Mouse (Mus musculus) stomach, embryonic 15.5 days (tissue): ENCODE results near the gene Ptprn2. TPM values are rescaled to one million over a fixed set of nuclear protein-coding genes. Genes with fewer than 3 reads are reported as not detected.

Experiments
- ATAC-seq: fragments of 200-750 bp; cut with Nextera tagmentation; 2 replicates; pipeline ENCODE4 v1.8.0; 2017; ENCODE audit warnings: low read depth, moderate number of reproducible peaks, moderate TSS enrichment; ENCODE audit not compliant: insufficient read depth, low FRiP score
- H3K27ac ChIP-seq: fragments of 300-500 bp; sonication (generic); 2 replicates; pipeline ENCODE4 v1.5.1; 2015; ENCODE audit warnings: mild to moderate bottlenecking, inconsistent platforms
- H3K27me3 ChIP-seq: fragments of 300-500 bp; sonication (generic); replicated peaks from 2 replicates; pipeline ENCODE4 v1.6.1; 2015; ENCODE audit warnings: inconsistent platforms
- H3K36me3 ChIP-seq: fragments of 300-500 bp; sonication (generic); 2 replicates; pipeline ENCODE4 v1.6.1; 2015; ENCODE audit warnings: inconsistent platforms
- H3K4me1 ChIP-seq: fragments of 300-500 bp; sonication (generic); 2 replicates; pipeline ENCODE4 v1.6.1; 2015; ENCODE audit warnings: inconsistent platforms
- H3K4me2 ChIP-seq: fragments of 300-500 bp; sonication (generic); 2 replicates; pipeline ENCODE4 v1.6.1; 2015; ENCODE audit warnings: mild to moderate bottlenecking, inconsistent platforms
- H3K4me3 ChIP-seq: fragments of 300-500 bp; sonication (generic); replicated peaks from 2 replicates; pipeline ENCODE4 v1.5.1; 2015; ENCODE audit warnings: inconsistent platforms
- H3K9ac ChIP-seq: fragments of 300-500 bp; sonication (generic); 2 replicates; pipeline ENCODE4 v1.6.1; 2015; ENCODE audit warnings: inconsistent platforms
- H3K9me3 ChIP-seq: fragments of 300-500 bp; sonication (generic); 2 replicates; pipeline ENCODE4 v1.6.1; 2016; ENCODE audit warnings: inconsistent platforms
- WGBS: fragments of 180-500 bp; shearing (Covaris S2); methylation state at CpG from one replicate; pipeline ENCODE4 v1.1.7; 2015; 5-methylcytosine and 5-hydroxymethylcytosine counted together
- polyA plus RNA-seq: library from polyadenylated mRNA; unstranded; fragments of >200 nt; fragmentation: Nextera tagmentation; extraction: Ambion mirVana; gene quantifications from 2 replicates; pipeline ENCODE4 v1.2.1, GENCODE M21; 2015

Ptprn2 gene
- polyA plus RNA-seq, 1 experiment from 2014 or later: 3.7 TPM

- no peaks in the 10 kb centered on the region for H3K4me1 ChIP-seq
- H3K9ac ChIP-seq: no peak overlapping the region
- H3K27me3 ChIP-seq: no peaks in the 10 kb centered on the region
- WGBS: 53% methylated on average over 6 of the region's 6 CpGs
- H3K9me3 ChIP-seq: no peaks in the 10 kb centered on the region
- no peaks in the 10 kb centered on the region for H3K36me3 ChIP-seq
- ATAC-seq: no peak
- no peak overlapping the region for H3K4me3 ChIP-seq
- H3K4me2 ChIP-seq: no peak overlapping the region
- no peak overlapping the region for H3K27ac ChIP-seq
Measured at GRCm38 (mm10) chr12:116622665-116623387, 137.3 kb downstream of the Ptprn2 start.

DNA sequence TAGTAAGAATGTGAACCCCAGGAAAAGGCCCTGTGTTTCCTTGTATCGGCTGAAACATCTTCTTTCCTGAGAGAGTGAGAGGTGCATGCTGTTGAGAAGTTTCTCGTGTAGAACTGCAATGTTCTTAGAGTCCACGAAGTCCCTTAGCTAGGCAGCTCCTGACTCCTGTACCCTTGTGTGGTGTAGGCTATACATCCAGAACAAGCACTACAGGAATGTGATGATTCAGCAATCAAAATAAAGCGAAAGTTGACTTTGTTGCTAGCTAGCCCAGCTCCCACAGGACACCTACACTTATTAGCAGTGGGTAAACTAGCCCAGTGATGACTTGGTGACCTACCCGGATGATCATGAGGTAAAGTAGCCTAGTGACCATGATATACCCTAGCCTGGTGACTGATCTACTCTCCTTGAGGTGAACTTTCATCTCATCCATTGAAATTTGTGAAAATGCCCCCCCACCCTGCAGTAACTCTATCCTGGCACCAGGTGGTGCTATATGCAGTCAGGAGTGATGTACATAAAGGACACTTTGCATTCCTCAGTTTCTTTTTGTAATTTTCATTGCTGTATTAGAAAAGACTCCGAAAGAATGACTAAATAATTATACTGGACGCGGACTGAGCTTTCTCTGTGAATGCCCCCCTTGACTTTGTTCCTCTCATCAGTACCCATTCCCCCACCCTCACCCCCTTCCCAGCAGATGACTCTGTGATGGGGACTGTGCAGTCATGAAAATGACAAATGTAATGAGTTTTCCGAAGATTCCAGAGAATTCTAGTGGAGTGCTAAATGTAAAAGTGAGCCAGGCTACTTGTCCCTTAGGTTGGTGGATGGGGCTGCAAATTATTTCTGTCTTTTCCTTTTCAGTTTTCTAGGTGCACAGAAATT is 140.1 kb downstream of the Ptprn2 start:
- 46% methylated on average over 9 of the region's 9 CpGs for WGBS
- no peaks in the 10 kb centered on the region for H3K27me3 ChIP-seq
- no peak overlapping the region for H3K4me3 ChIP-seq
- H3K4me2 ChIP-seq: no peak overlapping the region
- ATAC-seq: no peak
- H3K36me3 ChIP-seq: no peaks in the 10 kb centered on the region
- no peak overlapping the region for H3K9ac ChIP-seq
- no peak overlapping the region for H3K27ac ChIP-seq
- no peaks in the 10 kb centered on the region for H3K4me1 ChIP-seq
- no peaks in the 10 kb centered on the region for H3K9me3 ChIP-seq

DNA sequence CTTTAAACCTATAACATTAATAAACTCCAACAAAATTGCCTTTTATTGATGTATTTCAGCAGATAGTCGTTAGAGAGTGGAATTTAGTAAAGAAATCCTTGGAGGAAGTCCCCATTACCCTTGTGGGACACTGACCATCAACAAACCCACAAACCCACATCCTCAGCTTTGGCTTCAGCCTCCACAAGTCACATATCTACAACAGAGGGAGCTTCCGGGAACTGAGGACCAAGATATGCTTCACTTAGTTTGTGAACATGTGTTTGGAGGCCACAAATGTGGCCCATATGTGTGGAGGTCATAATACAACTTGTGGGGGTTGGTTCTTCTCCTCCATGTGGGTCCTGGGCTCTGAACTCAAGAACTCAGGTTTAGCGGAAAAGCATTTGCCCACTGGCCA is 143.5 kb downstream of the Ptprn2 start:
- no peaks in the 10 kb centered on the region for H3K36me3 ChIP-seq
- no peaks in the 10 kb centered on the region for H3K9me3 ChIP-seq
- H3K9ac ChIP-seq: no peak overlapping the region
- H3K27me3 ChIP-seq: no peaks in the 10 kb centered on the region
- no peaks in the 10 kb centered on the region for H3K4me1 ChIP-seq
- 80% methylated on average over 3 of the region's 3 CpGs for WGBS
- no peak overlapping the region for H3K27ac ChIP-seq
- H3K4me3 ChIP-seq: no peak overlapping the region
- no peak overlapping the region for H3K4me2 ChIP-seq
- ATAC-seq: no peak

GRCm38 (mm10) chr12:116637498-116637897 is 152.0 kb downstream of the Ptprn2 start:
- no peak for ATAC-seq
- Histone ChIP-seq H3K4me2 (no peak overlapping the region), H3K9me3 (no peaks in the 10 kb centered on the region), H3K27me3 (no peaks in the 10 kb centered on the region), H3K4me1 (no peaks in the 10 kb centered on the region), H3K27ac (no peak overlapping the region), H3K4me3 (no peak overlapping the region), H3K36me3 (no peaks in the 10 kb centered on the region), H3K9ac (no peak overlapping the region)
- WGBS: 31% methylated on average over 2 of the region's 2 CpGs

- no peak overlapping the region for H3K4me3 ChIP-seq
- H3K4me2 ChIP-seq: no peak overlapping the region
- no peaks in the 10 kb centered on the region for H3K27me3 ChIP-seq
- no peaks in the 10 kb centered on the region for H3K9me3 ChIP-seq
- H3K4me1 ChIP-seq: no peaks in the 10 kb centered on the region
- ATAC-seq: no peak
- no peaks in the 10 kb centered on the region for H3K36me3 ChIP-seq
- H3K9ac ChIP-seq: no peak overlapping the region
- WGBS: 15% methylated on average over 4 of the region's 4 CpGs
- H3K27ac ChIP-seq: no peak overlapping the region
Measured at GRCm38 (mm10) chr12:116640871-116641270, 155.4 kb downstream of the Ptprn2 start.

DNA sequence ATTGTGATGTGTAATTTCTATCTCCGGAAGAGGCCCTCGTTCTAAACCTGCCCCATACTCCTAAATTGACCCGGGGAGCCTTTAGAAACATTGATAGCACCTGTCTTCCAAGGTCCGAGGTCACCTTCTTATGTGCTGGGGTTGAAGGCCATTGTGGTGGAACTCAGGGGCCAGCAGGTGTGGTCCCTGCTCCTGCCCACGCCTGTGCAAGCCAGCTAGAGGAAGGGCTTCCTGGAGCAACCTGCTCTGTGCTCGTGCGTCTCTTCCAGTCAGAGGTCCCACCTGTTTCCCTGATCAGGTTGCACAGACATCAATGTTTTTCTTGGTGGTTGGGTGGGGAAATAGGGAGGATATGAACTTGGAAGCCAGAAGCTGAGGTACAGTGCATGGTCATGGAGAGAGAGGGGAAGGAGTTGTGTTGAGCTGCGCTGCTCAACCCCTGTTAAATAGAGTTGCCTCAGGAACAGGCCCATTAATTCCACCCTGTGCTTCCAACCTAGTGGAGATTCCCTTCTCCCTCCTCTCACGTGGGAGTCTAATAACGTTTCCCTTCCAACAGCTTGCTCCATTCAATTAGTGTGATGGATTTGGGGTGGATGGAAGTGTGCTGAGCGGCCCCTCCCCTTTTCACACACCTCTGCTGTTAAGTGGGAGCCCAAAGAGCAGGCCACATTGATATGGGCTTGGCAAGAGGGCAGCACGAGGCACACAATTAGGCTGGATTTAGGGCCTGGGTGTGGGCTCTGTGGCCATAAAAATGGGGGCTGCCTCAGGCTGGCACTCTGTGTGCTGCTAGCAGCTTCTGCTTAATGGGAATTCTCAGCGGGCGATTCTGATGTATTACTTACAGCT is 156.0 kb downstream of the Ptprn2 start:
- H3K27ac ChIP-seq: no peak overlapping the region
- no peak overlapping the region for H3K4me2 ChIP-seq
- ATAC-seq: peak; percentile 56; the same call in 1 of the 2 replicates
- 29% methylated on average over 14 of the region's 14 CpGs for WGBS
- no peak overlapping the region for H3K9ac ChIP-seq
- H3K27me3 ChIP-seq: no peaks in the 10 kb centered on the region
- no peak overlapping the region for H3K4me3 ChIP-seq
- H3K36me3 ChIP-seq: no peaks in the 10 kb centered on the region
- no peaks in the 10 kb centered on the region for H3K4me1 ChIP-seq
- H3K9me3 ChIP-seq: no peaks in the 10 kb centered on the region

GRCm38 (mm10) chr12:116642191-116642549 is 156.7 kb downstream of the Ptprn2 start:
- Histone ChIP-seq H3K9me3 (no peaks in the 10 kb centered on the region), H3K4me2 (no peak overlapping the region), H3K4me3 (no peak overlapping the region), H3K9ac (no peak overlapping the region), H3K27me3 (no peaks in the 10 kb centered on the region), H3K36me3 (no peaks in the 10 kb centered on the region), H3K27ac (no peak overlapping the region), H3K4me1 (no peaks in the 10 kb centered on the region)
- 63% methylated on average over 4 of the region's 4 CpGs for WGBS
- no peak for ATAC-seq

GRCm38 (mm10) chr12:116646771-116647170 is 161.3 kb downstream of the Ptprn2 start:
- Histone ChIP-seq H3K9ac (no peak overlapping the region), H3K27ac (no peak overlapping the region), H3K4me3 (no peak overlapping the region), H3K36me3 (no peaks in the 10 kb centered on the region), H3K27me3 (no peaks in the 10 kb centered on the region), H3K9me3 (no peaks in the 10 kb centered on the region), H3K4me1 (no peaks in the 10 kb centered on the region), H3K4me2 (no peak overlapping the region)
- ATAC-seq: no peak

- H3K4me3 ChIP-seq: no peak overlapping the region
- no peak for ATAC-seq
- H3K27me3 ChIP-seq: no peaks in the 10 kb centered on the region
- 70% methylated on average over 4 of the region's 4 CpGs for WGBS
- H3K4me2 ChIP-seq: no peak overlapping the region
- no peaks in the 10 kb centered on the region for H3K9me3 ChIP-seq
- no peaks in the 10 kb centered on the region for H3K36me3 ChIP-seq
- H3K9ac ChIP-seq: no peak overlapping the region
- H3K4me1 ChIP-seq: no peaks in the 10 kb centered on the region
- no peak overlapping the region for H3K27ac ChIP-seq
Measured at GRCm38 (mm10) chr12:116648584-116649206, 163.2 kb downstream of the Ptprn2 start.

- Histone ChIP-seq H3K4me3 (no peak overlapping the region), H3K27me3 (no peaks in the 10 kb centered on the region), H3K27ac (no peak overlapping the region), H3K4me1 (no peaks in the 10 kb centered on the region), H3K9ac (no peak overlapping the region), H3K4me2 (no peak overlapping the region), H3K9me3 (no peaks in the 10 kb centered on the region), H3K36me3 (no peaks in the 10 kb centered on the region)
- WGBS: 68% methylated on average over 1 of the region's 1 CpGs
- no peak for ATAC-seq
Measured at GRCm38 (mm10) chr12:116653684-116654083, 168.2 kb downstream of the Ptprn2 start.

DNA sequence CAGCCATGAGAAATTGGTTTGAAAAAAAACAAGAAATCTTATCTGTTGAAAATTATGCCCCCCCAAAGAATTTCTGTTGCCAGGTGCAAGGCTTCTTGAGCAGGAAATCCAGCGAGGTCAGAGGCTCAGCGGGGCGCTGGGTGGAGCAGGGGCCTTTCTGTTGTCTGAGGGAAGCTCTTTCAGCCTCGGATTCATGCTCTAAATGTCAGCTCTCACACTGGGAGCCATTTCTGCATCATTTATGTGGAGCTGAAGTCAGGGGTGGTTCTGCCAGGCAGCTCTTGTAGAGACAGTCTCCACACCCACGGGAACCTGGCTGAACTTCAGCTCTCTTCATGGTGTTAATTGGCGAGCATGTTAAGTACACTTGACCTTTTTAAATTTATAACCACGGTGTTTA is 174.6 kb downstream of the Ptprn2 start:
- 8% methylated on average over 7 of the region's 7 CpGs for WGBS
- Histone ChIP-seq H3K36me3 (no peaks in the 10 kb centered on the region), H3K27ac (no peak overlapping the region), H3K4me2 (no peak overlapping the region), H3K27me3 (no peaks in the 10 kb centered on the region), H3K9ac (no peak overlapping the region), H3K9me3 (no peaks in the 10 kb centered on the region), H3K4me1 (no peaks in the 10 kb centered on the region), H3K4me3 (no peak overlapping the region)
- ATAC-seq: no peak
